Mouse (Mus musculus) embryonic fibroblast, embryonic 13.5 days (primary cell): ENCODE measurements around the gene Commd1.

Experiments used
- CTCF ChIP-seq: IDR thresholded peaks from 2 replicates; pipeline ENCODE4 v1.5.1; 2011; ENCODE audit warnings: mild to moderate bottlenecking, control low read depth, low read length, moderate library complexity, borderline replicate concordance; ENCODE audit not compliant: insufficient read depth
- POLR2A ChIP-seq: IDR thresholded peaks from 2 replicates; pipeline ENCODE4 v1.6.1; 2011; ENCODE audit warnings: low read depth, mild to moderate bottlenecking, control low read depth, low read length, moderate library complexity

DNA sequence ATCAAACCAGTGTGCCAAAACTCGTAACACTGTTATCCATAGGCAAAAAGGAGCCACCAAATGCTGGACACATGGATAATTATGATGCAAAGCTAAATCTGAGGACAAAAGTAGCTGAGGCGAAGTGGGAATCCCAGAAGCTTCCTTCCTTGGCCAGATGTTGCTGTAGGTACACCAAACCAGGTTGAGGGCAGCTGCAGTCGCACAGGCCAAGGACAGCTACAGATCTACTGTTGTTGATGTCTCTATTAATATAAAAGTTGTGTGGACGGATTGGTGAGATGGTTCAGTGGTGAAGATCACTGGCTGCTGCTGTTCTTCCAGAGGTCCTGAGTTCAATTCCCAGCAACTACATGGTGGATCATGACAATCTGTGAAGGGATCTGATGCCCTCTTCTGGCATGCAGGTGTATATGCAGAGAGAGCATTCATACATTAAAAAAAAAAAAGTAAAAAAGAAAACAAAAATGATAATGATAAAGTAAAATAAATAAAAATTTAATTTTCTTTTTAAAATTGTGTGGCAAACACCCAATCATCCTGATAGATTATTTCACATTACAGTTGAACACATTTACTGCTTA is 24.3 kb downstream of the Commd1 start:
- TF ChIP-seq CTCF (no peak), POLR2A (no peak)
